Mouse (Mus musculus) brown adipose tissue, adult 24 weeks (tissue): ENCODE data around the gene Kdm2b. TPM values are rescaled to one million over a fixed set of nuclear protein-coding genes. Genes with fewer than 3 reads are reported as not detected.

Experiments
- H3K27ac ChIP-seq: fragments of 200-500 bp; replicated peaks from 2 replicates; pipeline ENCODE4 v1.5.1; 2012; ENCODE audit warnings: low read depth, mild to moderate bottlenecking, low read length
- H3K4me1 ChIP-seq: fragments of 200-500 bp; 2 replicates; pipeline ENCODE4 v1.6.1; 2012; ENCODE audit warnings: low read length, mixed read lengths; ENCODE audit not compliant: control insufficient read depth, insufficient read depth, insufficient read length
- H3K4me3 ChIP-seq: fragments of 200-500 bp; 2 replicates; pipeline ENCODE4 v1.5.1; 2012; ENCODE audit warnings: low read depth, mild to moderate bottlenecking, low read length, moderate library complexity; ENCODE audit not compliant: insufficient read depth
- polyA plus RNA-seq: library from polyadenylated mRNA; stranded (reverse); fragments of >200 nt; gene quantifications from 2 replicates; pipeline ENCODE4 v1.2.4, GENCODE M21; 2012; ENCODE audit not compliant: missing spikeins, insufficient read depth, insufficient read length

Gene Kdm2b
- polyA plus RNA-seq, 1 experiment = 6.5 TPM

DNA sequence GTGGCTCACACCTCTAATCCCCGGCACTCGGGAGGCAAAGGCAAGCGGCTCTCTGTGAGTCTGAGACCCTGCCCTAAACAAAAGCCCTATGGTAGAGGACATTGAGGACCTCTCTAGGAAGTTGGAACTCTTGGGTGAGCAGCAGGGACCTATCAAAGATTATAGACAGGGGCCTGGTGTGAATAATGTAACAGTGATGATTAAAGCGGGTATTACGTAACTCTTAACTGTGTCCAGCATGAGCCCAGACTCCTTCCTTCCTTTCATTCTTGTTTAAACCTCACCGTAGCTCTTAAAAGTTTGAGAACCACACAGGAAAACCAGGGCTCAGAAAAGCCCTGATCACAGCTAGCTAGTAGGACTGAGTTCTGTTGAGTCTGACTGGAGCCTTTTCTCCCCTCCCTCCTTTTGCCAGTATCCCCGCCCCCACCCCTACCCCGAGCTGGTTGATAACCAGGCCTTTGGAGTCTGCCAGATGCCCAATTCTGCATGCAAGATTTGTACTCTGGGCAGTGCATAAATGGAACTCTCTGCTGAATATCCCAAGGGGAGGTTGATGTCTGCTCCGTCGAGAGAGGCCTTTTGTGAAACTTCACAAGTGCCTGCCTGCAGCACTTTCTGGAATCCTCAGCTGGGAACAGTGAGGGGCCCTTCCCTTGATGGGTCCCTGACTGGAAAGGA lies 29.9 kb upstream of the Kdm2b start:
- peaks cover 26% of the 10 kb centered on the region for H3K4me1 ChIP-seq
- 0 out of 2 replicates have a peak overlapping the region, but pooled peaks have one; percentile 8 for H3K4me3 ChIP-seq
- peak overlapping the region; percentile 40 for H3K27ac ChIP-seq

DNA sequence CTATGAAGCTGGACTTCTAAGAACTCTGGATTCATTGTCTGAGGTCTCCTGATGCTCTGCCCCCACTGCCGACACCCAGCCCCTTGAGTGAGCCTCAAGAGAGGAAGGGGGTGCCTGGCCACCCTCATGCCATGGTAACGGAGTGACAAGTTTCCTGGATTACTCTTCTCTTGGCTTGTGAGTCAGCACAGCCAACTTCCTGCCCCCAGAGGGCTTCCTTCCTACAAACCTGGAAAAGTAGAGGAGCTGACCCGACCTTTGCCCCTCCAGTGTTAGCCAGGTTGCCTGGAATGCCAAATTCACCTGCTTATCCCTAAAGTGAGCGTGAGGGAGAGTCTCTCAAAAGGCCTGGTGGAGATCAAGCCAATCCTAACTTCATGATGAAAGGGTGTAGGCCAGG lies 27.9 kb upstream of the Kdm2b start:
- H3K4me1 ChIP-seq = peaks cover 28% of the 10 kb centered on the region
- no peak overlapping the region for H3K4me3 ChIP-seq
- H3K27ac ChIP-seq = 0 out of 2 replicates have a peak overlapping the region, but pooled peaks have one; percentile 11

DNA sequence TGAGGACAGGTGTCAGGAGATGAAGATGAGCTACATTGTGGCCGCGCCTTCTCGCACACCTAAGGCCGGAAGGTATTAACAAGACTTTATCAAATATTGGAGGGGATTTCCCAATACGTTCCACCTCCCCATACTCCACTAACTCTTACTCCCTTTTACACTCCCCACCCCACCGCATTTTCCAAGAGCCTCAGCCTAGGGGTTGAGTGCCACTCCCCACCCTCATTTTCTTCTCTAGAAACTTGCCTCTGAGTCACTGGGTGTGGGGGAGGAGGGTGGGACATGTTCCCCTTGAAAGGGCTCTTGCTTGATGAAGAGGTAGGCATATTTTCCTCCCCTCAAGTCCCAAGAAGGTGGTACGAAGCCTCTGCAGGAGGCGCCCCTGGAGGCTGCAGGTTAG lies 26.3 kb upstream of the Kdm2b start:
- Histone ChIP-seq H3K27ac (peak overlapping the region; percentile 83), H3K4me1 (peaks cover 28% of the 10 kb centered on the region), H3K4me3 (peak overlapping the region; percentile 81)

DNA sequence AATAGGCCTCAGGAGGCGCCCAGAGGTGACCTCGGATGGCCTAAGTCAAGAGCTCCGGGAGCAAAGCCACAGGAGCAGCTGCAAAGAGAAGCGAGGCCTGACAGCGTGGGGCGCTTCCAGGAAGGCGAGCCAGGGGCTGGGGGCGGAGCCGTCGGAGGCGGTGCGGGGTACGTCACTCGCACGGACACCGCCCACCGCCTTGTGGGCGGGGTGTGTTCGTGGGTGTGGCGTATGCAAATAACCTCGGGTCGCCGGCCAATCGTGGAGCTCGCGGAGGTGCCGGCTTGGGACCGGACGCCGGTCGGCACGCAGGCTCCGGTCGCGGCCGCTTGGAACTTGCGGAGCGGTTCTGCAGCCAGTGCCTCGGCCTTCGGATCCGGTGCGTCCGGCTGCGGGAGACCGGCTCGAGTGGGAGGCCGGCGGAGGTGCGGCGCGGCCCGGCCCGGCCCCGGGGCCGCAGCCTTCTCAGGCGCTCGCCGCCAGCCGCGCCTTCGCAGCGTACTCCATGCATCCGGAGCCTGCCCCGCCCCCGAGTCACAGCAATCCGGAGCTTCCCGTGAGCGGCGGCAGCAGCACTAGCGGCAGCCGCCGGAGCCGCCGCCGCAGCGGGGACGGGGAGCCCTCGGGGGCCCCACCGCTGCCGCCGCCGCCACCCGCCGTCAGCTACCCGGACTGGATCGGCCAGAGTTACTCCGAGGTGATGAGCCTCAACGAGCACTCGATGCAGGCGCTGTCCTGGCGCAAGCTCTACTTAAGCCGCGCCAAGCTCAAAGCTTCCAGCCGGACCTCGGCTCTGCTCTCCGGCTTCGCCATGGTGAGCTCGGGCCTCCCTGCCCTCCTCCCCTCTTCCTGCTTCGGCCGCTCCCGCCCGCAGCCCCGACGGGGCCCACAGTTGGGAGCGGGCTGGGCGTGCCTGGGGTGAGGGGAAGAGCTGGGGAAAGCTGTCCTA lies 25.4 kb upstream of the Kdm2b start, which contains the start of gene Orai1:
Orai1 (plus strand) TSS at position 322 of the 949 bp plus-strand sequence.
- H3K4me1 ChIP-seq = peaks cover 27% of the 10 kb centered on the region
- H3K4me3 ChIP-seq = peak within 1 kb of the TSS; percentile 81
- peak within 1 kb of the TSS; percentile 91 for H3K27ac ChIP-seq

DNA sequence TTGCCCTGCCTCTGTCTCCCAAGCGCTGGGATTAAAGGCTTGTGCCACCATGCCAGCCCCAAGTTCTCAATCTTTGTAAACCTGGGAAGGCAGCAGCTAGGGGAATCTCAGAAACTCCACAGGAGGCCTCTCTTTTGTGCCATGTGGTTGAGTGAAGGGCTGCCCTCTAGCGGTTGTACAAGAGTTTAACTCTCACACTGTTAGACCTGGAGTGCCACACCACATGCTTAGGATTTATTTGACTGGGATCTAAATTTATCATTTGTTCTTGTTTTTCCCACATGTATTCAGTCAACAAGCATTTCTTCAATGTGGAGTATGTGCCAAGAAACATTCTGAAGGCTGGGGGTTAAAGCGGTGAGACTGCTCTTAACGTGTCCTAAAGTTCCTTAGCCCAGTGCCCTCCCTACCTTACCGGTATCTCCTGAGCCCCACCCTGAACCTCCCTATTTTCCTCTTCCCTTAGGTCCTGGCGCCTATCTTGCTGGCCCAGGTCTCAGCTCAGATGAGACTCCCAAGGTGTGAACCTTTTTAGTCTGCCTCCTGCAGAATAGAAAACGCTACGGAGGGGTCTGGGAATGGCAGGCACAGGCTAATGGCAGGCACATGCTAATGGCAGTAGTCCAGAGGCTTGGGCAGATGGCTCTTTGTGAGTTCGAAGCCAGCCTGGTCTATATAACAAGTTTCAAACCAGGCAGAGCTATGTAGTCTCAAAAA lies 24.1 kb upstream of the Kdm2b start:
- no peak overlapping the region for H3K4me3 ChIP-seq
- H3K4me1 ChIP-seq = peaks cover 17% of the 10 kb centered on the region
- H3K27ac ChIP-seq = no peak overlapping the region

GRCm38 (mm10) chr5:123011705-123012104 lies 22.1 kb upstream of the Kdm2b start:
- Histone ChIP-seq H3K4me1 (peaks cover 7% of the 10 kb centered on the region; the same call in 1 of the 2 replicates), H3K27ac (no peak overlapping the region), H3K4me3 (no peak overlapping the region)

GRCm38 (mm10) chr5:123010806-123011205 lies 21.2 kb upstream of the Kdm2b start:
- Histone ChIP-seq H3K4me1 (peaks cover 4% of the 10 kb centered on the region; the same call in 1 of the 2 replicates), H3K27ac (no peak overlapping the region), H3K4me3 (no peak overlapping the region)

DNA sequence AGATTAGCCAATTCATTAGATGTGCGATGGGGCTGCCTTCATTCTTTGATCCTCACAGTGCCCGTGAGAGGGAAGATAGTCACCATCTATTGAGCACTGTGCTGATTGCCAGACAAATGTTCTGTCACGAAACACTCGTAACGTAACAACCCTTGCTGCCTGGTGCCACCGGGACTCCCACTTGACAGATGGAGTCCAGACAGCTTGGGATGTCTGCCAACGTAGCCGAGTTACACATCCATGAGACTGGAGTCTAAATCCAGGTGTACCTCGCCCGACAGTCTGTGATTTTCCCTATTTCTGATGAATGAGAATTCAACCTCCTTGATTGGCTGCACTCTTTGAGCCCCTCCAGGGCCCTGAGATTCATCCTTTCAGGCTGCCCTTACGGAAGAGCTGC lies 20.2 kb upstream of the Kdm2b start:
- Histone ChIP-seq H3K4me3 (no peak overlapping the region), H3K4me1 (peaks cover 3% of the 10 kb centered on the region; the same call in 1 of the 2 replicates), H3K27ac (no peak overlapping the region)

DNA sequence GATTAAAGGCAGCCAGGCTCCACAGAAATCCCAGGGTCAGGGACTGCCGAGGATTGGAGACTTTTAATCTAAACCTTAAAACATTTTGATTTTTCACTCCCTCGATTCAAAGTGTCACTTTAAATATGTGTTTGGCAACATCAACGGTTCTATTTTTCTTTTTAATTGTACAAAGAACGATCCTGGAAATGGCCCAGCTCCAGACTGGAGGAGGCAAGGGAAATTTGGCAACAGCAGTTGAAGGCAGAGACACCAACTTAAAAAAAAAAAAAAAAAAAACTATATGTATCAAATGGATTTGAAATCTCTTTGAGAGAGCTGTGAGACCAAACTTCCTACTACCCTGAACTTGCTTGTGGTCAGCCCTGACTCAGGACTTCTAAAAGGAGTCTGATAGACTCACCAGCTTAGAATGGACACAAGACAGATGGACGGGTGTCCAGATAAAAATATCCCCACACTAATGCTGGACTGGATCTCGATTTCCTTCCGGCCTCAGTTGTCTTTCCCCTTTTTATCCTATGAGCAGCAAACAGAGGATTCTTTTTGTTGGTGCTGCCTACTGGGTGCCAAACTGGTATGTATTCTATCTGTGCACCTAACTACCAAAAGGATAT lies 19.4 kb upstream of the Kdm2b start:
- H3K4me3 ChIP-seq = no peak overlapping the region

DNA sequence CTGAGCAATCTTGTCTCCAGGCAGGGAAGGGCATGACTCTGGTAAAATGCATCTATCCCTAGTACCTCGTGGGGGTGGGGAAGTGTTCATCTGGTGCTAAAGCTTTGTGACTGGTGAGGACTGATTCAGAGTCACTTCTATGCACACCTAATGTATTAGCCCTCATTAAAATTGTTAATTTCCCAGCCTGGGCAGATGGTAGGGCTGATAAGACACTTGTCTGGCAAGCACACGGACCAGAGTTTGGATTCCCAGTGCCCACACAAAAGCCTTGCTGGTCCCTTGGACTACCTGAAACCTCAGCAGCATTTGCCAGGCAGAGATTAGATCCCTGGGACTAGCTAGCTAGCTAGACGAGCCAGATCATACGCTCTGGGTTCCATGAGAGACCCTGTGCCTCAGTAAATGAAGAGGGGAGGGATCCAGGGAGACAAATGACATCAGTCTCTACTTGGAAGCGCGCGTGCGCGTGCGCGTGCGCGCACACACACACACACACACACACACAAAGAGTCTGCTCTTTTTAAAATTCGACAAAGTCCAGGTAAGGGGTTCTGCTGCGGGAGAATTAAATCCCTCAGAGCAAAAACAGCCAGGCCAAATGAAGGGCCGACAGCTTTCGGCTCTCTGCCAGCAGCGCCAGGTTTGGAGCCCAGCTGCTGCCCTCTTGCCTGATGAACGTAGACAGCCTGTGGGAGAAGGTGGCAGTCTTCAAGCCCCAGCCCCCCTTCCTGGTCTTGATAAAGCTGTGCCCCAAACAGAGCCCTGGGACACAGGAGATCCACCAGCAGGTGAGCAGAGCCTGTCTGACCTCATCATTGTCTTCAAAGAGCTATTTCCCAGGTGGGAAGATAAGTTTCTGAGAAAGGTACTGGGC lies 16.3 kb upstream of the Kdm2b start:
- Histone ChIP-seq H3K4me3 (no peak overlapping the region), H3K27ac (no peak overlapping the region), H3K4me1 (no peaks in the 10 kb centered on the region)

More for the DNA sequence above, 19.4 kb upstream of the Kdm2b start:
- H3K27ac ChIP-seq = no peak overlapping the region
- no peaks in the 10 kb centered on the region for H3K4me1 ChIP-seq

GRCm38 (mm10) chr5:123000901-123001300 lies 11.3 kb upstream of the Kdm2b start:
- no peak overlapping the region for H3K27ac ChIP-seq
- no peaks in the 10 kb centered on the region for H3K4me1 ChIP-seq
- H3K4me3 ChIP-seq = no peak overlapping the region

DNA sequence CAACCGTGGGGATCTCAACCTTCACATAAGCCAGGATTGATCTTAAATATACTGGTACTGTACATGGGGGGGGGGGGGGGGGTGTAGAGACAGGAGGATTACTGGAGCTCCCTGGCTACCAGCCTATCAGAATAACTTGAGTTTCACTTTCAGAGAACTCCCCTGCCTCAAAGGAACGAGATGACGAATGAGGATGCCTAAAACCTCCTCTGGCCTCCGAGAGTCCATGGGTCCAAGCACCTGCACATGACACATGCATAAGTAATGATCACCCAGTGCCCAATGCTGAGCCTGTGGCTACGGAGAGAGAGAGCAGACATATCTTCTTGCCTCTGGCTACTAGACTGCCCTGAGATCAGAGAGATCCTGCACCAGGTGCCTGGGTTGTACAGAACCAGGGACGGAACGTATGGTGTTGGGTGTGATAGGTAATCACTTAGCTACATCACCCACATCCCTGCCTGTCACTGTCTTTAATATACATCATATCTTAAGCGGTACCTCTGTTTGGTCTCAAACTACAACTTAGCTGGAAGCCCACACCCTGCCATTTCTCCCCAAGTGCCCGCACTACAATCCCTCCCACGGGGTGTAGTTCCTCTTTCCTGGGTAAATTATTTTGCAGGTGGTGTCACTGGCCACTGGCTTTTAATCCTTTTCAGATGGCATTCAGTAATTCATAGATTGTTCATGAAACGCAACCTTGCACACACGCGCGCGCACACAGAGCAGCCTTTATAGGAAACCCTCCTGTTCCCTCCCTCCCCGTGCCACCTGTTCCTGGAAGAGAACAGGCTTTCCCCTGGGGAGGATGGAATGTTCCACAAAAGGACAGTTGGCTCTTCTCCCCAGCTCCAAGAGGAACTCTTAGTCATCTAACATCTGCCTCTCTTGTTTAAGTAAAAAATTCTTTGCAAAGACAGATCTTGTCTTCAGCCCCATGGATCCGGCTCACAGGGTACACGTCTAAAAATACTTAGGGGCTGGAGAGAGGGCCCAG lies 7.9 kb upstream of the Kdm2b start:
- Histone ChIP-seq H3K27ac (no peak overlapping the region), H3K4me3 (no peak overlapping the region), H3K4me1 (no peaks in the 10 kb centered on the region)

DNA sequence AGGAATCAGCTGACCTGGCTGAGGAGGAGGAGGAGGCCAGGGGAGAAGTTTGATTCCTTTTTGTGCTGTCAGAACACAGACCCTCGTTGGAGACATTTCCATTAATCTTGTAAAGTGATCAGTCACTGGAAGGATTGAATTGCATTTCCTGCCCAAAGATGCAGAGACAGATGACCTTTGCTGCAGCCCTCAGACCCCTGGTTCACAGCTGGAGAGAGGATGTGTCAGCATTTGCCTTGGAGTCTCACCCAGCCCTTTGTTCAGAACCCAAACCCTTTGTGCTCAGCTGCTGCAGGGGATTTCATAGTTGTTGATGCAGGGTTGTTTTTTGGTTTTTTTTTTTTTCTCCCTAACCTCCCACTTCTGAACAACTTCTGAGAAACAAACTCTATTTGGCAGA lies 5.3 kb upstream of the Kdm2b start:
- Histone ChIP-seq H3K4me1 (no peaks in the 10 kb centered on the region), H3K27ac (no peak overlapping the region), H3K4me3 (no peak overlapping the region)
